ENCODE assay signal across 11 mouse cellular contexts in the genomic region with DNA sequence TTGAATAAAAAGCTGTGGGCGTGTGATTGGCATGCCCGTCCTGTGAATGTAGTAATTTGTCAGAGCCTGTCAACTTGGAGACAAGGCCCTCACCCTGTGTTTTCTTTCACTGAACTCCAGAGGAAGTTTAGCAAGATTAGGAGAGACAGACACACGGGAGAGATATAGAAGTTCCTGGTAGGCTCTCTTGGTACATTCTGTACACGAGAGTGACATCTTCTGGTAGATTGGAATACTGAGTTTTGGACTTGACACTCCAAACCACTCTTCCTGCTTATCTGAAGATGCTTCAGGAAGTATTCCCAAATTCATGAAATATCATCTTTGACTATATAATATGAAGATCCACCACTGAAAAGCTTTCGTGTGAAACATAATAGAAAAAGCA.
DNase-seq lines count a peak whose midpoint lies in the region; ATAC-seq and TF ChIP-seq lines count a peak whose summit lies in the region.
"Had no signal": no experiment of that assay in that cellular context is flagged by ENCODE, and none has a peak within 500 bp of the region (broad histone marks: within the 10 kb centered on the region; RNA-seq: fewer than 3 reads in every experiment).

No protein-coding gene starts in this region.

- no peak overlapping the region for H3K4me3 ChIP-seq in left cerebral cortex, adult 2 months
- H3K4me3 ChIP-seq in midbrain, postnatal 0 days (ENCODE audit: low read depth, low read length), result no peak overlapping the region
- H3K4me3 ChIP-seq: heart, embryonic 13.5 days; limb, embryonic 13.5 days had no signal

- no peak overlapping the region for H3K27ac ChIP-seq in left cerebral cortex, adult 2 months
- H3K27ac ChIP-seq in midbrain, postnatal 0 days (ENCODE audit: low read depth, low read length), result no peak overlapping the region
- H3K27ac ChIP-seq: heart, embryonic 13.5 days; limb, embryonic 13.5 days had no signal

- H3K36me3 ChIP-seq in midbrain, postnatal 0 days (ENCODE audit: insufficient read depth, low read length), result no peaks in the 10 kb centered on the region
- H3K36me3 ChIP-seq: heart, embryonic 13.5 days; limb, embryonic 13.5 days had no signal

- peak; percentile 69 for TF ChIP-seq CTCF in left cerebral cortex, adult 2 months (IDR thresholded peaks at IDR 0.05)
- peak; percentile 84 for TF ChIP-seq CTCF in midbrain, postnatal 0 days (IDR thresholded peaks at IDR 0.05)

- H3K27me3 ChIP-seq in midbrain, postnatal 0 days (ENCODE audit: insufficient read depth, low read length), result no peaks in the 10 kb centered on the region
- H3K27me3 ChIP-seq: heart, embryonic 13.5 days; limb, embryonic 13.5 days had no signal

- WGBS in midbrain, postnatal 0 days, result 36% methylated on average over 5 of the region's 5 CpGs

- H3K4me1 ChIP-seq in midbrain, postnatal 0 days (ENCODE audit: insufficient read depth, low read length), result no peaks in the 10 kb centered on the region
- H3K4me1 ChIP-seq: limb, embryonic 13.5 days had no signal

- H3K9ac ChIP-seq in midbrain, postnatal 0 days (replicated peaks; ENCODE audit: low read length, poor library complexity, severe bottlenecking), result no peak overlapping the region
- H3K9ac ChIP-seq: heart, embryonic 13.5 days; limb, embryonic 13.5 days had no signal

- 0 out of 2 replicates have a peak, but pooled peaks have one; percentile 15 for ATAC-seq in cerebellum, adult (ENCODE audit: insufficient number of reproducible peaks, low FRiP score, low TSS enrichment)
- no peak for ATAC-seq in midbrain, postnatal 0 days (ENCODE audit: low FRiP score)

- no peaks in the 10 kb centered on the region for H3K9me3 ChIP-seq in midbrain, postnatal 0 days (ENCODE audit: low read length)
- H3K9me3 ChIP-seq: heart, embryonic 13.5 days; limb, embryonic 13.5 days had no signal

- H3K4me2 ChIP-seq in midbrain, postnatal 0 days (ENCODE audit: low read depth, low read length, poor library complexity, severe bottlenecking), result no peak overlapping the region
- H3K4me2 ChIP-seq: heart, embryonic 13.5 days; limb, embryonic 13.5 days had no signal

- intact Hi-C loops in left cerebral cortex, adult 2 months (cut with DNase I), result loop anchor here (5.0 to 10.0 kb wide), 2 partner anchors 758 to 1270 kb away; no protein-coding TSS in a partner anchor
- intact Hi-C loops in left cerebral cortex, postnatal 4 days (cut with DNase I), result loop anchor here (5.0 kb wide), 1 partner anchor 1280 kb away; a partner anchor contains a TSS

- no peak for DNase-seq in cerebellum, adult 9-10 months
- DNase-seq in left cerebral cortex, adult 2 months (ENCODE audit: extremely low spot score in 1 of 2, low spot score in 2 of 2), result no peak
- no peak for DNase-seq in left cerebral cortex, postnatal 4 days
- peak; percentile 73 for DNase-seq in embryo, embryonic 10 days (ENCODE audit: low spot score)
- DNase-seq in midbrain, postnatal 0 days (ENCODE audit: low spot score), result peak; percentile 78
- DNase-seq in ovary, adult 18-20 months (ENCODE audit: low spot score), result no peak
- DNase-seq in B cell, adult 2 months, result no peak
- DNase-seq: cerebellum, adult 11 months had no signal

Comparison
In these comparisons a context has a peak if more than half of its experiments do, and no peak if none do; other contexts are left out.
1. DNase-seq: peak in embryo, embryonic 10 days (single experiment) and midbrain, postnatal 0 days (single experiment); none in cerebellum, adult 9-10 months (single experiment), left cerebral cortex, adult 2 months (0 of 2), left cerebral cortex, postnatal 4 days (single experiment), ovary, adult 18-20 months (single experiment) and B cell, adult 2 months (0 of 2).